Mouse (Mus musculus): ENCODE results near the gene Sema4d. TPM values are rescaled to one million over a fixed set of nuclear protein-coding genes. Genes with fewer than 3 reads are reported as not detected.

The Sema4d gene
- total RNA-seq, 1 experiment, result 25.1 TPM

- H3K36me3 ChIP-seq (ENCODE audit: control insufficient read depth, insufficient read depth, low read length, poor library complexity, severe bottlenecking), result peaks cover 35% of the 10 kb centered on the region
- no peak overlapping the region for H3K9ac ChIP-seq (ENCODE audit: insufficient read depth, low read depth, low read length, poor library complexity, severe bottlenecking)
- no peak overlapping the region for H3K4me3 ChIP-seq (ENCODE audit: insufficient read depth in 1 of 2, low read depth in 1 of 2, low read length in 2 of 2, poor library complexity in 1 of 2, severe bottlenecking in 1 of 2)
- no peaks in the 10 kb centered on the region for H3K9me3 ChIP-seq (ENCODE audit: control insufficient read depth, insufficient read depth, low read depth, low read length)
- DNase-seq (ENCODE audit: low read depth, low spot score), result no peak
- no peaks in the 10 kb centered on the region for H3K4me1 ChIP-seq (ENCODE audit: control insufficient read depth in 2 of 2, insufficient read depth in 2 of 2, low read length in 2 of 2, poor library complexity in 1 of 2)
- in situ Hi-C loops (cut with MboI; ENCODE audit: low sequenced_read_pairs in 2 of 2, unreplicated experiment in 2 of 2), result no loop called here
- TF ChIP-seq MAFK (IDR thresholded peaks at IDR 0.05; ENCODE audit: insufficient read depth, low read depth, low read length) (no peak), HCFC1 (IDR thresholded peaks at IDR 0.05; ENCODE audit: borderline replicate concordance, insufficient read depth, low read length) (no peak), CHD2 (IDR thresholded peaks at IDR 0.05; ENCODE audit: low read depth, low read length) (no peak), ZC3H11A (IDR thresholded peaks at IDR 0.05; ENCODE audit: borderline replicate concordance, low read depth, low read length) (no peak), ZNF384 (IDR thresholded peaks at IDR 0.05; ENCODE audit: low read depth, low read length) (no peak)
- no peak overlapping the region for H3K27ac ChIP-seq (ENCODE audit: insufficient read depth, low read depth, low read length, poor library complexity, severe bottlenecking)
Measured at GRCm38 (mm10) chr13:51710738-51711137, 82.8 kb downstream of the Sema4d start.

- no peaks in the 10 kb centered on the region for H3K4me1 ChIP-seq (ENCODE audit: control insufficient read depth in 2 of 2, insufficient read depth in 2 of 2, low read length in 2 of 2, poor library complexity in 1 of 2)
- peak overlapping the region; percentile 28; the same call in 1 of the 2 replicates for H3K9ac ChIP-seq (ENCODE audit: insufficient read depth, low read depth, low read length, poor library complexity, severe bottlenecking)
- H3K36me3 ChIP-seq (ENCODE audit: control insufficient read depth, insufficient read depth, low read length, poor library complexity, severe bottlenecking), result peaks cover 42% of the 10 kb centered on the region
- no peak overlapping the region for H3K4me3 ChIP-seq (ENCODE audit: insufficient read depth in 1 of 2, low read depth in 1 of 2, low read length in 2 of 2, poor library complexity in 1 of 2, severe bottlenecking in 1 of 2)
- H3K27ac ChIP-seq (ENCODE audit: insufficient read depth, low read depth, low read length, poor library complexity, severe bottlenecking), result no peak overlapping the region
- no peaks in the 10 kb centered on the region for H3K9me3 ChIP-seq (ENCODE audit: control insufficient read depth, insufficient read depth, low read depth, low read length)
- no peak for DNase-seq (ENCODE audit: low read depth, low spot score)
- no peak for TF ChIP-seq MAFK (IDR thresholded peaks at IDR 0.05; ENCODE audit: insufficient read depth, low read depth, low read length)
- no peak for TF ChIP-seq ZC3H11A (IDR thresholded peaks at IDR 0.05; ENCODE audit: borderline replicate concordance, low read depth, low read length)
- in situ Hi-C loops (cut with MboI; ENCODE audit: low sequenced_read_pairs in 2 of 2, unreplicated experiment in 2 of 2), result no loop called here
Measured at GRCm38 (mm10) chr13:51705882-51706854, 87.4 kb downstream of the Sema4d start.

- no peak for DNase-seq (ENCODE audit: low read depth, low spot score)
- Histone ChIP-seq H3K4me1 (ENCODE audit: control insufficient read depth in 2 of 2, insufficient read depth in 2 of 2, low read length in 2 of 2, poor library complexity in 1 of 2) (no peaks in the 10 kb centered on the region), H3K9me3 (ENCODE audit: control insufficient read depth, insufficient read depth, low read depth, low read length) (no peaks in the 10 kb centered on the region), H3K9ac (ENCODE audit: insufficient read depth, low read depth, low read length, poor library complexity, severe bottlenecking) (no peak overlapping the region), H3K27ac (ENCODE audit: insufficient read depth, low read depth, low read length, poor library complexity, severe bottlenecking) (no peak overlapping the region), H3K36me3 (ENCODE audit: control insufficient read depth, insufficient read depth, low read length, poor library complexity, severe bottlenecking) (peaks cover 32% of the 10 kb centered on the region), H3K4me3 (ENCODE audit: insufficient read depth in 1 of 2, low read depth in 1 of 2, low read length in 2 of 2, poor library complexity in 1 of 2, severe bottlenecking in 1 of 2) (no peak overlapping the region)
- in situ Hi-C loops (cut with MboI; ENCODE audit: low sequenced_read_pairs in 2 of 2, unreplicated experiment in 2 of 2), result no loop called here
- TF ChIP-seq CHD2 (IDR thresholded peaks at IDR 0.05; ENCODE audit: low read depth, low read length) (no peak), MAFK (IDR thresholded peaks at IDR 0.05; ENCODE audit: insufficient read depth, low read depth, low read length) (no peak), ZNF384 (IDR thresholded peaks at IDR 0.05; ENCODE audit: low read depth, low read length) (no peak), HCFC1 (IDR thresholded peaks at IDR 0.05; ENCODE audit: borderline replicate concordance, insufficient read depth, low read length) (no peak), ZC3H11A (IDR thresholded peaks at IDR 0.05; ENCODE audit: borderline replicate concordance, low read depth, low read length) (no peak)
Measured at GRCm38 (mm10) chr13:51703893-51704292, 89.7 kb downstream of the Sema4d start.

GRCm38 (mm10) chr13:51698318-51698717 is 95.2 kb downstream of the Sema4d start:
- no peak overlapping the region for H3K9ac ChIP-seq (ENCODE audit: insufficient read depth, low read depth, low read length, poor library complexity, severe bottlenecking)
- no peak overlapping the region for H3K27ac ChIP-seq (ENCODE audit: insufficient read depth, low read depth, low read length, poor library complexity, severe bottlenecking)
- H3K36me3 ChIP-seq (ENCODE audit: control insufficient read depth, insufficient read depth, low read length, poor library complexity, severe bottlenecking), result peaks cover 19% of the 10 kb centered on the region
- no peak for TF ChIP-seq HCFC1 (IDR thresholded peaks at IDR 0.05; ENCODE audit: borderline replicate concordance, insufficient read depth, low read length)
- no peak for TF ChIP-seq MAFK (IDR thresholded peaks at IDR 0.05; ENCODE audit: insufficient read depth, low read depth, low read length)
- TF ChIP-seq CHD2 (IDR thresholded peaks at IDR 0.05; ENCODE audit: low read depth, low read length), result no peak
- TF ChIP-seq ZNF384 (IDR thresholded peaks at IDR 0.05; ENCODE audit: low read depth, low read length), result no peak
- TF ChIP-seq ZC3H11A (IDR thresholded peaks at IDR 0.05; ENCODE audit: borderline replicate concordance, low read depth, low read length), result no peak
- no peak for DNase-seq (ENCODE audit: low read depth, low spot score)
- H3K4me1 ChIP-seq (ENCODE audit: control insufficient read depth in 2 of 2, insufficient read depth in 2 of 2, low read length in 2 of 2, poor library complexity in 1 of 2), result no peaks in the 10 kb centered on the region
- no peaks in the 10 kb centered on the region for H3K9me3 ChIP-seq (ENCODE audit: control insufficient read depth, insufficient read depth, low read depth, low read length)
- H3K4me3 ChIP-seq (ENCODE audit: insufficient read depth in 1 of 2, low read depth in 1 of 2, low read length in 2 of 2, poor library complexity in 1 of 2, severe bottlenecking in 1 of 2), result no peak overlapping the region
- in situ Hi-C loops (cut with MboI; ENCODE audit: low sequenced_read_pairs in 2 of 2, unreplicated experiment in 2 of 2), result no loop called here
